Mouse (Mus musculus): ENCODE results near the gene Cep78. TPM values are rescaled to one million over a fixed set of nuclear protein-coding genes. Genes with fewer than 3 reads are reported as not detected.

Cep78 gene
- total RNA-seq, 2 experiments from 2014 or later = 2.5 to 2.6 TPM

DNA sequence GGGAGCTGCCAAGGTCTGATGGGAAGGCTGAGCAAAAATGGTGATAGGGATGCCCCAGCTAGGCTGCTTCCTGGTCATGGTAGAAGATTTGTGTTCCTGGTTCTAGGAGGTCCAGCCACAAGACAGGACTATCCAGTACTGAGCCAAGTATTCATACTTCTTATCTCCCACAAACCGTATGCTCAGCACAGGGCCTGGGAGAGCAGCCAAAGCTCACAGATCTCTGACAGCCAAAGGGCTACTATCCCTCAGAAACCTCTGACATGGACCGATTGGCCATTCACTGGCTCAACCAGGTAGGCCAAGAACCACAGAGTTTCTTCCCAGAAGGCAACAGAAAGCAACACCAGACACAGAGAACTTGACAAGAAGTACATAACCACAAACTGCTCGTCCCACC is 73.8 kb downstream of the Cep78 start:
- DNase-seq (ENCODE audit: low spot score) = no peak

- DNase-seq (ENCODE audit: low spot score) = no peak
These were observed 74.3 kb downstream of the Cep78 start for GRCm38 (mm10) chr19:15910488-15910887.

GRCm38 (mm10) chr19:15908016-15908415 is 76.8 kb downstream of the Cep78 start:
- no peak for DNase-seq (ENCODE audit: low spot score)

Other genes with a start within 250 kb of the Cep78 start
- 1 to 10 TPM in 1 of 2 experiments, under 1 TPM in 1; 0.94 to 1.4 TPM for gene Psat1, start 37.7 kb downstream of the Cep78 start, total RNA-seq (2021)
- 10 to 100 TPM; 11.9 to 14.9 TPM for gene Gnaq, start 147.8 kb upstream of the Cep78 start, total RNA-seq (2021)

Data from gastrocnemius, adult 18-20 months (tissue).